Mouse (Mus musculus) ES-Bruce4 (cell line): ENCODE results near the gene Gabarap. TPM values are rescaled to one million over a fixed set of nuclear protein-coding genes. Genes with fewer than 3 reads are reported as not detected.

ENCODE experiments used
- H3K27ac ChIP-seq: 2 replicates; pipeline ENCODE4 v1.5.1; 2012; ENCODE audit warnings: low read length, inconsistent platforms; ENCODE audit not compliant: insufficient read depth
- H3K27me3 ChIP-seq: 2 replicates; pipeline ENCODE4 v1.6.1; 2012; ENCODE audit warnings: mild to moderate bottlenecking, low read length, inconsistent platforms; ENCODE audit not compliant: control insufficient read depth, poor library complexity, insufficient read depth, severe bottlenecking
- H3K36me3 ChIP-seq: 2 replicates; pipeline ENCODE4 v1.6.1; 2012; ENCODE audit warnings: inconsistent platforms, mild to moderate bottlenecking, low read length, moderate library complexity; ENCODE audit not compliant: control insufficient read depth, poor library complexity, insufficient read depth, severe bottlenecking
- H3K4me1 ChIP-seq: one replicate; pipeline ENCODE4 v1.8.1; 2011; ENCODE audit warnings: low read length; ENCODE audit not compliant: control insufficient read depth, insufficient read depth
- H3K4me3 ChIP-seq: 2 replicates; pipeline ENCODE4 v1.5.1; 2011; ENCODE audit warnings: low read depth, mild to moderate bottlenecking, low read length
- H3K9ac ChIP-seq: 2 replicates; pipeline ENCODE4 v1.6.1; 2012; ENCODE audit warnings: low read depth, mild to moderate bottlenecking, inconsistent platforms; ENCODE audit not compliant: poor library complexity, severe bottlenecking
- H3K9me3 ChIP-seq: replicated peaks from 2 replicates; pipeline ENCODE4 v1.6.1; 2012; ENCODE audit warnings: mild to moderate bottlenecking, low read length, inconsistent platforms; ENCODE audit not compliant: control insufficient read depth, poor library complexity, insufficient read depth, severe bottlenecking
- CTCF ChIP-seq: IDR thresholded peaks from one replicate; pipeline ENCODE4 v1.8.1; 2011; ENCODE audit warnings: low read depth, low read length
- EP300 ChIP-seq: IDR thresholded peaks from 2 replicates; pipeline ENCODE4 v1.6.1; 2011; ENCODE audit warnings: low read depth, low read length; ENCODE audit not compliant: insufficient read depth
- POLR2A ChIP-seq: IDR thresholded peaks from one replicate; pipeline ENCODE4 v1.8.1; 2011; ENCODE audit warnings: low read length; ENCODE audit not compliant: insufficient read depth
- polyA plus RNA-seq: library from polyadenylated mRNA; stranded (reverse); fragments of >200 nt; gene quantifications from 2 replicates; pipeline ENCODE4 v1.2.4, GENCODE M21; 2011; ENCODE audit warnings: low read depth; ENCODE audit not compliant: missing spikeins, insufficient read depth, insufficient read length

Gabarap gene
- polyA plus RNA-seq: 141 and 144 TPM in 2 replicates

DNA sequence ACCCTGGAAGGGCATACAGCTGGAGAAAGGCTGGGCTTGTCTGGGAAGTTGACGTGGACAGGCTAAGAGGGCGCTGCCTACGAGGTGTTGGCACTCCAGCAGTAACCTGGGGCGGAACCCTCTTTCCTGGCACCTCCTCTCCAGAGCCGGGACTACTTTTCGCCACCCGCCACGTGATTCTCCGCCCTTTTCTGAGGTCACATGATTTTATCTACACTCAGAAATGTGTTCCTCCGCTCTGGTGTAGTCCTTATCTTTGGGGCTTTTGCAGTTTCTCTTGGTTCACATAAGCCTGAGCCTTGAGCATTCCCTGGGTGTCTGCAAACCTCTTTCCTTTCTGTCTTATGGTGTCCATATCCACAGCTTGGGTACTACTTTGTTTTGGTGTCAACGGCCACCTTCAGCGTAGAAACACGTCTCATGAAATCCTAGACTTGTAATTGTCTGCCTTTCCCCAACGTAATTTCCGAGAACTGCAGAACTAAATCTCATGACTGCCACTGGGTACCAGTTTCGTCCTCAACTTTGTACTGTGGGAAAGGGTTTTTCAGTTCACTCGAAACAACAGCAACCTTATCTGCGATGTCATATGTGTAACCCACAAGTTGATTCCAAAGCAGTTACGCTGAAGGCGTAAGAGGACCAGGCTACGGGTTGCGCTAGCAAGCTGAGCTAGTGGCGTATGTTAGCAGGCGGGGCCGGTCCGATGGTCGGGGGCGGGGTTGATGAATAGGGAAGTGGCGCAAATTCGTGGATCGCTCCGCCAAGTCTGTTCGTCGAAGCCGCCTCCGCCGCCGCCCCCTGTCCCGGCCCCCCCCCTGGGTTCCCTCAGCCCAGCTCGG, at the start of gene Gabarap:
Gene Gabarap (plus strand): TSS at position 294 of the 842 bp plus-strand sequence.
- H3K9ac ChIP-seq: peak within 1 kb of the TSS; percentile 97
- TF ChIP-seq POLR2A (peak; percentile 23), CTCF (no peak), EP300 (peak; percentile 78)
- no peaks in the 10 kb centered on the region for H3K4me1 ChIP-seq
- H3K27ac ChIP-seq: peak within 1 kb of the TSS; percentile 89
- H3K36me3 ChIP-seq: 0 out of 2 replicates have a peak, but pooled peaks cover 5% of the 10 kb centered on the region
- H3K4me3 ChIP-seq: peak within 1 kb of the TSS; percentile 99
- no peaks in the 10 kb centered on the region for H3K27me3 ChIP-seq
- no peaks in the 10 kb centered on the region for H3K9me3 ChIP-seq

DNA sequence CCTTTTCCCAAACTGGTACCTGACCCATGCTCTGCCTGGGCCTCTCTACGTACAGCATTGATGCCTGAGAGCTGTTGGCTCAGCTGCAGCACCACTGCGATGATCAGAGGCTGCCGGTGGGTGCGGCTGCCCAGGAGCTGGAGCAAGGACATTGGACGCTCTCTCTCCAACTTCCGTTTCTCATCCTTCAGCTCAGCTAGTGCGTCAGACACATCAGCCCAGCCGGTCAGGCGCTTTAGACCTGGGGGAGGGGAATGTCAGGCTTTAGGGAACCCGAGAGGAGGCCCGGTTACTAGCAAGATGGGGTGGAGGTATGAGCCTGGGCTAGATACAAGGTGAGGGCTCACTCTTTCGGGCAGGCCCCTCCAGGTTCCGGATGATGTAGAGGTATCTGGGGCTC, 45.7 kb upstream of the Gabarap start:
- H3K27ac ChIP-seq: no peak overlapping the region
- TF ChIP-seq EP300 (no peak), POLR2A (no peak), CTCF (no peak)

DNA sequence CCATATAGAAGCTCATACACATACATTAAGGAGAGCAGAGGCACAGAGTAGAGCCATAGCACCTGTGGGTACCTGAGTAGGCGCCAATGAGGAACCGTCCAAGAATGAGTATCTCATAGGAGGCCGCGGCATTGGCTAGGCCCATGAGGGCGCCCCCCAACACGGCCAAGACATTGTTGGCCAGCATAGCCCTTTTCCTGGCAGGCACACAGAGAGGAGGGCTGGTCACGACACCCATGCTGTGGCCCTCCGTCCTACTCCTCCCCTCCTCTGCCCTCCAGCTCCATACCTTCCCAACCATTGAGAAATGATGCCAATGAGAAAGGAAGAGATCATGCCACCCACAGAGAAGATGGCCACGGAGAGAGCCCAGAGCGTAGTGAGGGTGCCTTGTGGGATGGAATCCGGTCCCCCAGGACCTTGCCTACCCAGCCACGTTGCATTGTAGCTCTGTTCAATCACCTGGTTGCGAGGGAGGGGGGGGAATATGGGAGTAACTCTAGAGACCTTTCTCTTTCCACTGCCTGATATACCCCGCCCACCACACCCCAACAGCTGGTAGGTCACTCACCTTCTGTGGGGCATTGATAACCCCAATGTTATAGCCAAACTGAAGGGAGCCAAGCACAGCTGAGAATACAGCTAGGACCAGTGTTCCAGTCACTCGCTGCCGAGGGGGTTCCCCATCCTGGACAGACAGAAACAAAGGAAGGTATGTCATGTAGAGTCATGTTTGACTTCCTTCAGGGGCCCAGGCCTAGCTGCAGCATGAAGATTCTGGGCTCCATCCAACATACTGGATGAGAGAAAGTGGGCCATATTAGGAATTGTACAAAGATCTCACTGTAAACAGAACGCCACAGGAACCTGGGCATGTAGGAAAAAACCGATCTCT, 44.7 kb upstream of the Gabarap start:
- H3K4me3 ChIP-seq: no peak overlapping the region
- H3K36me3 ChIP-seq: no peaks in the 10 kb centered on the region
- H3K4me1 ChIP-seq: peaks cover 3% of the 10 kb centered on the region
- H3K27me3 ChIP-seq: no peaks in the 10 kb centered on the region
- H3K27ac ChIP-seq: no peak overlapping the region
- TF ChIP-seq POLR2A: no peak
- no peak for TF ChIP-seq EP300
- no peak for TF ChIP-seq CTCF
- H3K9ac ChIP-seq: no peak overlapping the region
- H3K9me3 ChIP-seq: no peaks in the 10 kb centered on the region

More for the DNA sequence above, 45.7 kb upstream of the Gabarap start:
- Histone ChIP-seq H3K4me1 (peaks cover 3% of the 10 kb centered on the region), H3K27me3 (no peaks in the 10 kb centered on the region), H3K36me3 (no peaks in the 10 kb centered on the region; the same call in 1 of the 2 replicates), H3K9me3 (no peaks in the 10 kb centered on the region), H3K9ac (no peak overlapping the region), H3K4me3 (no peak overlapping the region)

DNA sequence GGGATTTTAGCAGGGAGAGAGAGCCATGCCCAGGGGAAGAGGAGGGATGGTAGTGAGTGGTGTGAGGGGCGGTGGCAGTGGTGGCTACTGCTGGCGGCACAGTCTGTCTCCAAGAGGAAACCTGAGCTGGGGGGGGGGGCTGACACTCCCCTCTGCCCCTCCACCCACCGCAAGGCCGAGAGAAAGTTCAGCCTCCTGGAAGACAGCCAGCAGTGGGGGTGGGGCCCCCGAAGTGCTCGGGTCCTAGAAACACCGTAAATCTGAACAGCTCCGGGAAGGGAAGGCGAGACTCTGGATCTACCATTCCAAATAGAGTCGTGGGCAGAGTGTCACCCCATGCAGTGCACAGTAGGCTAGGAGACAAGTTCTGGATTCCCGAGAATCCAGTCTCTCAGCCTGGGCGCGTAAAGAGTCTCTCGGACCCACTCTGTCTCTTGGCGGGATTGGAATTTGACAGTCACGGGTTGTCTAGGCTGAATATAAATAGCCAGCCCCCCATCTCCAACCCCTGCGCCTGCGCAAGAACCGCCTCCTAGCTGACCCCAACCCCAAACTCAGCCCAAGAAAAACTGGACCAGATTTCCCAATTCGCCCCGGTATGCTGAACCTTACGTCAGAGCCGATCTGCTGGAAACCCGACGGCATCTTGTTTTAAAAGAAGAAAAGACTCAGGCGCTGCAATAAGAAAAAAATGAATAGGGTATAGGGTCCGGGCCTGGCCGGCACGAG, 43.4 kb upstream of the Gabarap start:
- H3K27ac ChIP-seq: no peak overlapping the region
- TF ChIP-seq POLR2A (no peak), CTCF (no peak), EP300 (no peak)
- H3K4me3 ChIP-seq: peak overlapping the region; percentile 52
- H3K4me1 ChIP-seq: peaks cover 3% of the 10 kb centered on the region
- peak overlapping the region; percentile 48 for H3K9ac ChIP-seq
- H3K36me3 ChIP-seq: no peaks in the 10 kb centered on the region
- no peaks in the 10 kb centered on the region for H3K9me3 ChIP-seq
- no peaks in the 10 kb centered on the region for H3K27me3 ChIP-seq

DNA sequence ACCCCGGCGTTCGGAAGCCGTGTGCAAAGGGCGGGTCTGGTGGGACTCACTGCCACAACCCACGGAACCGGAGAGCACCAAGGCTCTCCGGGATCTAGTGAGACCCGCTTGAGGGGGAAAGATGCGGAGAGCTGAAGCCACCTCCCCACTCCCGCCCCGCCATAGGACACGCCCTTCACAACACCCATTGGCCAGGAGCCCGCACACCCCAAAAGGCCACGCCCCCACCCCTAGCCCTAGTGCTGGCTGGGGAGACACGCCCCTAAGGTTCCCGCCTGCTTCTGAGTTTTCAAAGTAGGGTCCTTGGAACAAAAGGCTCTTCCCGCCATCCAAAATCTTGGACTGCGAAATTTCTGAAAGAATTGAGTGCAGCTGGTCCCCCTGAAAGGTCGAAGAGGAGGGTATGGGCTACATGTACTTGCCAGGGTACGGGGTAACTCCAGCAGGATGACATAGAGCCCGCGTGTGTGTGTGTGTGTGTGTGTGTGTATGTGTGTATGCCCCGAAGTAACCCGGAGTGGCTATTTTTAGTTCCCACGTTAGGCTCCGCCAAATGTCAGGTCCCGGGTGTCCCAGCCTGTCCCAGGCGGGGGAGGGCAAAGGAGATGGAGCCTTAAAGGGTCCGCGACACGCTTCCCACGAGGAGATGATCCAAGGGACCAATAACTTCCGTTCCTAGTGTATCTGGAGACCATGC, 42.7 kb upstream of the Gabarap start, which contains the start of gene Slc2a4:
Gene Slc2a4 (minus strand): TSS at position 123 of the 697 bp plus-strand sequence.
- Histone ChIP-seq H3K27ac (no peak within 1 kb of the TSS), H3K9me3 (no peaks in the 10 kb centered on the region), H3K4me1 (no peaks in the 10 kb centered on the region), H3K4me3 (peak within 1 kb of the TSS; percentile 64), H3K27me3 (no peaks in the 10 kb centered on the region), H3K9ac (peak within 1 kb of the TSS; percentile 48), H3K36me3 (no peaks in the 10 kb centered on the region)
- no peak for TF ChIP-seq POLR2A
- no peak for TF ChIP-seq CTCF
- no peak for TF ChIP-seq EP300
